Mouse (Mus musculus): ENCODE data around the gene Zfp428.

Zfp428 gene

GRCm38 (mm10) chr7:24546634-24547389 lies 40.0 kb downstream of the Zfp428 start:
- DNase-seq (ENCODE audit: low read depth, low spot score), result peak; percentile 97

DNA sequence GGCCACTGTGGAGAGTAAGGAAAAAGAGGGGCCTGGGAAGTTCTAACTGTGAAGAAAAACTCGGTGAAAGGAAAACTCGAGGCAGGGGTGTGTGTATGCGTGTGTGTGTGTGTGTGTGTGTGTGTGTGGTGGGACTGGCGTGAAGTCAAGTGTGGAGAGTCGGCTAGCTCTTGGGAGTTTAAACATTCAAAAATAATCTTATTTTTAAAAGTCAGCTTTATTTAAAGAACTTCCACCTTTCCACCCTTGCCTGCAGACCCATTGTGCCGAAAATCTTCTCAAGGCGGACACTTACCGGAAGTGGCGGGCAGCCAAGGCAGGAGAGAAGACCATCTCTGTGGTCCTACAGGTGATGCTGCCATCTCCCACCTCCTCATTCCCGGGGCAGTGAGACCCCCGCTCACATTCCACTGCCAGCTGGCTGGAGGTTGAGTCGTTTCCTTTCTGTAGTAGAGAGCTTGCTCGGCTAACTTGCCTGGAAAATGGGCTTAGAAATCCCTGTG lies 40.8 kb downstream of the Zfp428 start:
- no peak for DNase-seq (ENCODE audit: low read depth, low spot score)

DNA sequence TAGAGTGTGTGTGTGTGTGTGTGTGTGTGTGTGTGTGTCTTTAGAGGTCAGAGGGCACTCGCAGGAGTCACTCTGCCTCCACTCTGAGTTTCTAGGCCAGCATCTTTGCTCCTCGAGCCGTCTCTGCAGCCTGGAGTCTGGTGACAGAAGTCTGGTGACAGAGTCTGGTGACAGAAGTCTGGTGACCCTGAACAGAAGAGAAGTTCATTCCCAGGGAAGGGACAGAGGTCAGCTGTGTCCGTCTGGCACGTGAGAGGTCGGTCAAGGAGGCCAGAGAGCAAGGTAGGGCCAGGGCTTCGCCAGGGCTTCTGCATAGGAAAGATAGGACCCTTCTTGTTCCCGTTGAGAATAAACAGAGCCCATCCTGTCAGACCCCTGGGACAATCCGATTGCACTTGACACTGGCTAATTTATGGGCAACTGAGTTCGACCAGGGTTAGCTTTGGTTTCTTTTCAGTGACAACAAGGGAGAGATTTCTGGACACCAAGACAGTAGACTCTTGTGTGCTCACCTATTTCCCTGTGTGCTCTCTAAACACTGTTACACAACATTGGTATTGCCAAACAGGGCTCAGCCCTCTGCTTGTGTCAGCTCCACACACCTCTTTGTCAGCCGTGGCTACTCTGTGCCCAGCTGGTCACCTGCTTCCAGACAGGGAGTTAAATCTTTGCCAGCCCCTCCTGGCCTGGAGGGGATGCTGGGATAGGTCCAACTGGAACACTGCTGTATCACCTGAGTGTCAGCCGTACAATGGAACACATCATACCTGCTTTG lies 45.4 kb downstream of the Zfp428 start:
- DNase-seq (ENCODE audit: low read depth, low spot score), result no peak

DNA sequence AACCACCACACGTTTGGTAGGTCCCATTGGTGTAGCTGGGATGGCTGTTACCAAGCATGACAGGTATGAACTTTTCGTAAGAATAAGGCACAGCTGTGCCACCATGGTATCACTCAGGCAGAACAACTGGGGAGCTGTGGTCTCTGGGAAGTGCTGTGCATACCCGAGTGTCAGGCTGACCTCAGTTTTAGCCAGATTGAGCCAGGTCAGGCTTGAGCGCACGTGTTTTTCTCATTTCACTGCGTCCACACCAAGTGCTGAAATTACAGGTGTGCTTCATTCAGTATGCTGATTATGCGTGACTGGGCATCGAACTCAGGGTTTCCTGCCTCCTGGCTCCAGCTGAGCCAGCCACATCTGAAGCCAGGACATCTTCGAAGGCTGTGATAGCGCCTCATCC lies 49.0 kb downstream of the Zfp428 start:
- DNase-seq (ENCODE audit: low read depth, low spot score), result no peak

GRCm38 (mm10) chr7:24561450-24561849 lies 54.6 kb downstream of the Zfp428 start:
- DNase-seq (ENCODE audit: low read depth, low spot score), result no peak

GRCm38 (mm10) chr7:24563191-24563836 lies 56.5 kb downstream of the Zfp428 start:
- no peak for DNase-seq (ENCODE audit: low read depth, low spot score)

GRCm38 (mm10) chr7:24563837-24564206 lies 57.0 kb downstream of the Zfp428 start:
- DNase-seq (ENCODE audit: low read depth, low spot score), result no peak

DNA sequence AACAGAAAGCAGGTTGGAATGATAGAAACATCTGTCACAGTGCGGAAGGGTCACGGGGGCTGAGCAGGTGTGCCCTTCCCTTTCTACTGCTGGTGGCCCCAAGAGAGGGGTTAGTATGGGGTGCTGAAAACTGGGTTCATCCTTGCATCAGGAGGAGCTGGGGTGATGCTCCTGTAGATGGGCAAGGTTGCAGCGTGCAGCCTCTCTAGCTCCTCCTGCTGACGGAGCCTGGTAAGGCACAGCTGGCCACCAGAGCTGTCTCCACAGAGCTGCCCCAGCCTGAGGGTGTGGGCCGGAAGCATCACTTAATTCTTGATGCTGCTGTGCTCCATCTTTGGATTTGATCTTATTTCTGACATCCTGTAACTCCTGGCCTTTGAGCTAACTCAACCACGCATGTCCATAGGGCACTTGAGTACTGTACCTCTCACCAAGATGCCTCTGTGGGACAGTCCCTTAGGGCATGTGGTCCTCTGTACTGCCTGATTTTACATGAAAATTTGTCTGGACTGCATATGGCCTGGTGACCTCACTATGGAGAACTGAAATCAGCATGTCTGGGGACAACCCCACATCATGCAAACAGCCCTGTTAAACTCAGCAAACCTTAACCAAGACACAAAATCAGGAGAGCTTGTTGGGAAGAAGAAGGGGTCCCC lies 57.9 kb downstream of the Zfp428 start:
- no peak for DNase-seq (ENCODE audit: low read depth, low spot score)
